Mouse (Mus musculus) CH12.LX (cell line): ENCODE results near the gene Camkk2. TPM values are rescaled to one million over a fixed set of nuclear protein-coding genes. Genes with fewer than 3 reads are reported as not detected.

Experiments used
- DNase-seq: peaks from one replicate; pipeline ENCODE4 v3.0.0-alpha.2; 2013; ENCODE audit errors: extremely low read depth
- H3K27ac ChIP-seq: 2 replicates; pipeline ENCODE4 v1.5.1; 2012; ENCODE audit warnings: low read depth, mild to moderate bottlenecking, control low read depth, moderate library complexity; ENCODE audit not compliant: insufficient read depth
- H3K27me3 ChIP-seq: replicated peaks from 2 replicates; pipeline ENCODE3; 2012; ENCODE audit warnings: inconsistent platforms
- H3K36me3 ChIP-seq, 2 experiments: replicated peaks in 1 of 2; 2 replicates each; pipeline versions ENCODE3 to v1.6.1; 2012; ENCODE audit warnings: inconsistent platforms in 1 of 2, low read length in 1 of 2, mild to moderate bottlenecking in 1 of 2, mixed read lengths in 1 of 2, moderate library complexity in 1 of 2; ENCODE audit not compliant: control insufficient read depth in 1 of 2, insufficient read depth in 1 of 2
- H3K4me1 ChIP-seq, 2 experiments: 2 replicates each; pipeline ENCODE4 v1.6.1; 2012; ENCODE audit warnings: inconsistent platforms in 1 of 2, moderate library complexity in 1 of 2; ENCODE audit not compliant: insufficient read depth in 2 of 2, control insufficient read depth in 1 of 2
- H3K4me2 ChIP-seq: 2 replicates; pipeline ENCODE4 v1.6.1; 2012; ENCODE audit warnings: low read depth, mild to moderate bottlenecking, control low read depth; ENCODE audit not compliant: poor library complexity, insufficient read depth, severe bottlenecking
- H3K4me3 ChIP-seq, 3 experiments: fragments of 150-350 bp in 1 of 3; sonication (generic) in 1 of 3; replicated peaks in 1 of 3; 2 replicates each; pipeline versions ENCODE3 to v1.5.1; 2011 to 2012; ENCODE audit warnings: low read depth in 2 of 3, low read length in 2 of 3, mild to moderate bottlenecking in 2 of 3, moderate library complexity in 2 of 3, control low read depth in 1 of 3, improper control_type of control experiment in 1 of 3, inconsistent platforms in 1 of 3, mixed read lengths in 1 of 3; ENCODE audit not compliant: poor library complexity in 1 of 3
- H3K79me2 ChIP-seq: replicated peaks from 2 replicates; pipeline ENCODE4 v1.6.1; 2012; ENCODE audit warnings: mild to moderate bottlenecking, moderate library complexity; ENCODE audit not compliant: control insufficient read depth, poor library complexity, insufficient read depth, severe bottlenecking; ENCODE audit errors: extremely low read depth
- H3K9ac ChIP-seq: 2 replicates; pipeline ENCODE4 v1.6.1; 2012; ENCODE audit warnings: low read depth, mild to moderate bottlenecking, control low read depth, moderate library complexity; ENCODE audit not compliant: insufficient read depth
- H3K9me3 ChIP-seq: replicated peaks from 2 replicates; pipeline ENCODE3; 2012; ENCODE audit warnings: low read length, inconsistent platforms, mixed read lengths
- BHLHE40 ChIP-seq: IDR thresholded peaks from 2 replicates; pipeline ENCODE4 v1.6.1; 2011; ENCODE audit warnings: mild to moderate bottlenecking, low read depth, low read length, improper control_type of control experiment
- CTCF ChIP-seq, 2 experiments: IDR thresholded peaks in 1 of 2; conservative IDR thresholded peaks in 1 of 2; 2 replicates each; pipeline ENCODE4 v1.5.1; 2011 to 2012; ENCODE audit warnings: low read depth in 2 of 2, low read length in 2 of 2, improper control_type of control experiment in 1 of 2, inconsistent platforms in 1 of 2, mild to moderate bottlenecking in 1 of 2, moderate library complexity in 1 of 2
- E2F4 ChIP-seq: IDR thresholded peaks from 2 replicates; pipeline ENCODE4 v1.6.1; 2011; ENCODE audit warnings: low read depth, low read length, improper control_type of control experiment; ENCODE audit not compliant: insufficient replicate concordance
- EP300 ChIP-seq: IDR thresholded peaks from 2 replicates; pipeline ENCODE4 v1.6.1; 2011; ENCODE audit warnings: low read length, improper control_type of control experiment
- ETS1 ChIP-seq: conservative IDR thresholded peaks from 2 replicates; pipeline ENCODE4 v1.6.1; 2012; ENCODE audit warnings: low read depth, mild to moderate bottlenecking, inconsistent platforms, low read length, improper control_type of control experiment, moderate library complexity
- IRF4 ChIP-seq: IDR thresholded peaks from 2 replicates; pipeline ENCODE4 v1.6.1; 2014; ENCODE audit warnings: low read depth, mild to moderate bottlenecking, inconsistent platforms, low read length, improper control_type of control experiment
- JUND ChIP-seq: conservative IDR thresholded peaks from 2 replicates; pipeline ENCODE4 v1.6.1; 2011; ENCODE audit warnings: low read depth, low read length, improper control_type of control experiment
- KAT2A ChIP-seq: IDR thresholded peaks from 2 replicates; pipeline ENCODE4 v1.6.1; 2012; ENCODE audit warnings: low read length, improper control_type of control experiment, inconsistent platforms; ENCODE audit not compliant: insufficient replicate concordance
- MAFK ChIP-seq: IDR thresholded peaks from 2 replicates; pipeline ENCODE4 v1.6.1; 2011; ENCODE audit warnings: low read length, improper control_type of control experiment; ENCODE audit not compliant: insufficient replicate concordance
- MAX ChIP-seq: IDR thresholded peaks from 2 replicates; pipeline ENCODE4 v1.6.1; 2011; ENCODE audit warnings: low read length, improper control_type of control experiment
- MXI1 ChIP-seq: IDR thresholded peaks from 2 replicates; pipeline ENCODE4 v1.6.1; 2011; ENCODE audit warnings: mild to moderate bottlenecking, low read depth, low read length, improper control_type of control experiment
- NRF1 ChIP-seq: IDR thresholded peaks from 2 replicates; pipeline ENCODE4 v1.6.1; 2014; ENCODE audit warnings: low read depth, mild to moderate bottlenecking, inconsistent platforms, low read length, improper control_type of control experiment, moderate library complexity
- POLR2AphosphoS2 ChIP-seq: IDR thresholded peaks from 2 replicates; pipeline ENCODE4 v1.6.1; 2011; ENCODE audit warnings: low read depth, low read length, improper control_type of control experiment
- RAD21 ChIP-seq: IDR thresholded peaks from 2 replicates; pipeline ENCODE4 v1.6.1; 2011; ENCODE audit warnings: low read depth, mild to moderate bottlenecking, low read length, improper control_type of control experiment, moderate library complexity
- RCOR1 ChIP-seq: conservative IDR thresholded peaks from 2 replicates; pipeline ENCODE4 v1.6.1; 2012; ENCODE audit warnings: low read depth, mild to moderate bottlenecking, inconsistent platforms, low read length, improper control_type of control experiment
- SMC3 ChIP-seq: IDR thresholded peaks from 2 replicates; pipeline ENCODE4 v1.6.1; 2011; ENCODE audit warnings: low read depth, low read length, improper control_type of control experiment
- USF1 ChIP-seq: IDR thresholded peaks from 2 replicates; pipeline ENCODE4 v1.6.1; 2014; ENCODE audit warnings: low read depth, mild to moderate bottlenecking, inconsistent platforms, low read length, improper control_type of control experiment
- USF2 ChIP-seq: conservative IDR thresholded peaks from 2 replicates; pipeline ENCODE4 v1.6.1; 2011; ENCODE audit warnings: low read depth, low read length, improper control_type of control experiment
- ZC3H11A ChIP-seq: IDR thresholded peaks from 2 replicates; pipeline ENCODE4 v1.6.1; 2012; ENCODE audit warnings: low read depth, mild to moderate bottlenecking, inconsistent platforms, low read length, improper control_type of control experiment
- ZMIZ1 ChIP-seq: IDR thresholded peaks from 2 replicates; pipeline ENCODE4 v1.6.1; 2012; ENCODE audit warnings: low read depth, mild to moderate bottlenecking, inconsistent platforms, low read length, improper control_type of control experiment
- dilution Hi-C: fragments of 300-500 bp; cut with MboI; formaldehyde crosslinking; loops from 2 replicates; pipeline ENCODE4 v1.14.3; 2020; ENCODE audit warnings: low sequenced_read_pairs; ENCODE audit not compliant: extremely low pct_unique_long_range_greater_than_20kb, extremely low pct_ligation_motif_present
- in situ Hi-C: fragments of 300-500 bp; cut with MboI; formaldehyde crosslinking; loops from 3 replicates; pipeline ENCODE4 v1.14.3; 2019; ENCODE audit warnings: low sequenced_read_pairs, low pct_ligation_motif_present, low pct_unique_long_range_greater_than_20kb, mixed read lengths
- polyA plus RNA-seq: library from polyadenylated mRNA; unstranded; fragments of >175 nt; gene quantifications from 2 replicates; pipeline ENCODE4 v1.2.1, GENCODE M21; 2012; ENCODE audit warnings: low read depth; ENCODE audit not compliant: insufficient read length
- total RNA-seq, 2 experiments: library from RNA; depleted of rRNA; stranded (reverse); fragments of 300-350 nt in 1 of 2; fragments of >200 nt in 1 of 2; gene quantifications; 2 replicates each; pipeline ENCODE4 v1.2.3; 2012 to 2014

The Camkk2 gene
- total and polyA plus RNA-seq, 3 experiments = 8.6 to 12.7 (median 12.3) TPM

DNA sequence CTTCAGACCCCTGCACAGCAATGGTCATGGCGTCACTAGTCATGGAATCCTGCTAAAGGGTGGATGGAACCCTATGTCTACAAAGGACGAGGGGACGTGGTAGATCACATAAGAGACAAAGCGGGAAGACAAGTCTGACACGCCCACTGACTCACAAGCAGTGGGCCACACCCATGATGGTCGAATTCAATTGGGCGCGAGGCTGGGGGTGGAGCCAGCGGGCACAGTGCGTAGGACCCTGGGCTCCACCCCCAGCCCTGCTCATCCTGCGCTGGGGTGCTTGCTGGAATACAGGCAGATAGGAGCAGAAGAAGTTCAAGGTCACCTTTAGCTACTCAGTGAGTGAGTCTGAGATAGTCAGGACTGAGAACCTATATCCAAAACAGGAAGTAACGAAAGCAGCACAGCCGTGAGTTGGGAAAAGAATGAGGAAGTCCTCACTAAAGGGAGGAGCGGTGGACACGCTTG, 10.1 kb downstream of the Camkk2 start:
- Histone ChIP-seq H3K9me3 (no peaks in the 10 kb centered on the region), H3K36me3 (peaks cover 0 to 39% of the 10 kb centered on the region in 2 experiments), H3K4me3 (no peak overlapping the region), H3K27ac (no peak overlapping the region), H3K27me3 (no peaks in the 10 kb centered on the region), H3K79me2 (no peaks in the 10 kb centered on the region), H3K9ac (no peak overlapping the region), H3K4me2 (no peak overlapping the region), H3K4me1 (peaks cover 0 to 11% of the 10 kb centered on the region in 2 experiments; a peak in 2 of 4 replicates)
- no peak for TF ChIP-seq ZC3H11A
- no peak for TF ChIP-seq IRF4
- no peak for TF ChIP-seq EP300
- no peak for TF ChIP-seq USF2
- TF ChIP-seq RAD21 = no peak
- no peak for TF ChIP-seq NRF1
- DNase-seq = no peak
- dilution Hi-C loops = no loop called here
- in situ Hi-C loops = no loop called here

- Histone ChIP-seq H3K79me2 (no peaks in the 10 kb centered on the region), H3K4me3 (no peak overlapping the region), H3K9ac (no peak overlapping the region), H3K4me1 (peaks cover 3 to 15% of the 10 kb centered on the region in 2 experiments), H3K36me3 (peaks cover 0 to 45% of the 10 kb centered on the region in 2 experiments), H3K27ac (no peak overlapping the region), H3K9me3 (no peaks in the 10 kb centered on the region), H3K4me2 (no peak overlapping the region), H3K27me3 (no peaks in the 10 kb centered on the region)
- dilution Hi-C loops (no loop called here), in situ Hi-C loops (no loop called here)
- DNase-seq = no peak
- no peak for TF ChIP-seq E2F4
- TF ChIP-seq POLR2AphosphoS2 = no peak
- TF ChIP-seq ZMIZ1 = no peak
- no peak for TF ChIP-seq MXI1
- TF ChIP-seq RAD21 = no peak
- no peak for TF ChIP-seq MAFK
- TF ChIP-seq RCOR1 = no peak
- no peak for TF ChIP-seq KAT2A
- no peak for TF ChIP-seq JUND
- no peak for TF ChIP-seq BHLHE40
- no peak for TF ChIP-seq MAX
- no peak for TF ChIP-seq USF1
- no peak for TF ChIP-seq ETS1
- TF ChIP-seq EP300 = no peak
- TF ChIP-seq CTCF (conservative IDR thresholded peaks at IDR 0.05 in 1 of 2, IDR thresholded peaks at IDR 0.05 in 1 of 2; ENCODE audit: low read depth in 2 of 2, low read length in 2 of 2) = no peak
- no peak for TF ChIP-seq SMC3
Observed at GRCm38 (mm10) chr5:122767283-122767682, 11.9 kb downstream of the Camkk2 start.
